Mouse (Mus musculus) T-cell, adult 2 months (primary cell): Measurements from ENCODE around the gene Tmem150c.
A peak's percentile ranks its signal among the peaks of the same experiment; 100 is the strongest.

Experiments used
- DNase-seq: peaks from one replicate; pipeline ENCODE4 v3.0.0; 2022; ENCODE audit warnings: low spot score

The Tmem150c gene

GRCm38 (mm10) chr5:100166591-100167491 is 7.2 kb upstream of the Tmem150c start:
- DNase-seq: no peak

- no peak for DNase-seq
Measured at GRCm38 (mm10) chr5:100163368-100163767, 3.8 kb upstream of the Tmem150c start.

- no peak for DNase-seq
Measured at GRCm38 (mm10) chr5:100162857-100163256, 3.2 kb upstream of the Tmem150c start.

- DNase-seq: no peak
Measured at GRCm38 (mm10) chr5:100162053-100162452, 2.4 kb upstream of the Tmem150c start.

- DNase-seq: peak; percentile 1
Measured at GRCm38 (mm10) chr5:100158791-100159637, 594 bp downstream of the Tmem150c start.

- no peak for DNase-seq
Measured at GRCm38 (mm10) chr5:100158301-100158700, 1.3 kb downstream of the Tmem150c start.

GRCm38 (mm10) chr5:100155646-100156045 is 4.0 kb downstream of the Tmem150c start:
- no peak for DNase-seq

GRCm38 (mm10) chr5:100149967-100150366 is 9.6 kb downstream of the Tmem150c start:
- DNase-seq: no peak

GRCm38 (mm10) chr5:100144836-100145235 is 14.8 kb downstream of the Tmem150c start:
- DNase-seq: no peak

GRCm38 (mm10) chr5:100127283-100127682 is 32.3 kb downstream of the Tmem150c start:
- DNase-seq: no peak

GRCm38 (mm10) chr5:100125409-100126123 is 34.0 kb downstream of the Tmem150c start:
- no peak for DNase-seq

- DNase-seq: no peak
Measured at GRCm38 (mm10) chr5:100124530-100124929, 35.1 kb downstream of the Tmem150c start.

- DNase-seq: no peak
Measured at GRCm38 (mm10) chr5:100123283-100123682, 36.3 kb downstream of the Tmem150c start.

- no peak for DNase-seq
Measured at GRCm38 (mm10) chr5:100121170-100121569, 38.4 kb downstream of the Tmem150c start.

GRCm38 (mm10) chr5:100120711-100121141 is 38.9 kb downstream of the Tmem150c start:
- DNase-seq: no peak

GRCm38 (mm10) chr5:100119331-100119730 is 40.3 kb downstream of the Tmem150c start:
- no peak for DNase-seq

- DNase-seq: no peak
Measured at GRCm38 (mm10) chr5:100113403-100113802, 46.2 kb downstream of the Tmem150c start.

GRCm38 (mm10) chr5:100110581-100110980 is 49.0 kb downstream of the Tmem150c start:
- DNase-seq: no peak

GRCm38 (mm10) chr5:100109543-100110282 is 49.9 kb downstream of the Tmem150c start:
- DNase-seq: no peak

- DNase-seq: no peak
Measured at GRCm38 (mm10) chr5:100108866-100109265, 50.7 kb downstream of the Tmem150c start.

GRCm38 (mm10) chr5:100102395-100102794 is 57.2 kb downstream of the Tmem150c start:
- DNase-seq: no peak
